Comparison of ENCODE assay signal across 17 mouse cellular contexts in the genomic region with DNA sequence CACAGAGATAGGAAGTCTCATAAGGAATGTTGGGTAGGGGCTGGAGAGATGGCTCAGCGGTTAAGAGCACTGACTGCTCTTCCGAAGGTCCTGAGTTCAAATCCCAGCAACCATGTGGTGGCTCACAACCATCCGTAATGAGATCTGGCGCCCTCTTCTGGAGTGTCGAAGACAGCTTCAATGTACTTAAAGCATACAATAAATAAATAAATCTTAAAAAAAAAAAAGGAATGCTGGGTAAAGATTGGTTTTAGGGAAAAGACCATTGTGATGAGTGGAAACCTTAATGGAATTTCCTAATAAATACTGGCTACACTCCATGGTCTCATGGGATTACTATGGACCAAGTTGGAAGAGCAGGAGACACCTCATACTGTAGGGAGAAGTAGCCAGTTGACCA. TPM values are rescaled to one million over a fixed set of nuclear protein-coding genes. Genes with fewer than 3 reads are reported as not detected.
DNase-seq lines count a peak whose midpoint lies in the region; ATAC-seq and TF ChIP-seq lines count a peak whose summit lies in the region.
"Not testable (repeated sequence)": the region's sequence is repeated elsewhere in the genome, so short reads cannot be mapped to it uniquely, and the experiment has no call there.
"Had no signal": no experiment of that assay in that cellular context is flagged by ENCODE, and none has a peak within 500 bp of the region (broad histone marks: within the 10 kb centered on the region; RNA-seq: fewer than 3 reads in every experiment).

No protein-coding gene starts in this region.

- not testable (repeated sequence) for H3K4me1 ChIP-seq in E14TG2a.4 (replicated peaks; ENCODE audit: low read depth, low read length); heart, adult 2 months (ENCODE audit: control insufficient read depth, insufficient read depth, low read length); kidney, adult 2 months (ENCODE audit: control insufficient read depth, insufficient read depth, low read length); liver, adult 2 months (ENCODE audit: control insufficient read depth, insufficient read depth, low read length); midbrain, embryonic 11.5 days (ENCODE audit: control insufficient read depth, insufficient read depth, low read length)

- intact Hi-C loops in heart, adult 2 months (cut with DNase I), result not testable (repeated sequence)

- TF ChIP-seq POLR2A in heart, adult 2 months (IDR thresholded peaks at IDR 0.05; ENCODE audit: insufficient read depth, low read depth, low read length); kidney, adult 2 months (IDR thresholded peaks at IDR 0.05; ENCODE audit: low read depth, low read length); liver, adult 2 months (IDR thresholded peaks at IDR 0.05; ENCODE audit: extremely low read depth, insufficient read depth, low read length): not testable (repeated sequence)

- 95% methylated on average over 5 of the region's 5 CpGs for WGBS in heart, adult 2 months
- 98% methylated on average over 5 of the region's 5 CpGs for WGBS in kidney, adult 2 months
- over 99% methylated on average over 5 of the region's 5 CpGs for WGBS in liver, adult 2 months
- 92% methylated on average over 5 of the region's 5 CpGs for WGBS in midbrain, embryonic 11.5 days

- H3K36me3 ChIP-seq in E14TG2a.4 (ENCODE audit: insufficient read depth, low read length), result peaks cover 32% of the 10 kb centered on the region
- H3K36me3 ChIP-seq in heart, adult 2 months (ENCODE audit: control insufficient read depth, insufficient read depth, low read length); kidney, adult 2 months (ENCODE audit: control insufficient read depth, insufficient read depth, low read length); liver, adult 2 months (ENCODE audit: control insufficient read depth, insufficient read depth, low read length); midbrain, embryonic 11.5 days (ENCODE audit: control insufficient read depth, insufficient read depth, low read length): not testable (repeated sequence)

- H3K4me2 ChIP-seq in midbrain, embryonic 11.5 days, result not testable (repeated sequence)

- not testable (repeated sequence) for H3K27ac ChIP-seq in heart, adult 2 months; kidney, adult 2 months (ENCODE audit: insufficient read depth, low read depth, low read length); liver, adult 2 months (replicated peaks; ENCODE audit: insufficient read depth, low read depth, low read length); midbrain, embryonic 11.5 days (ENCODE audit: low read depth, low read length)

- not testable (repeated sequence) for H3K9ac ChIP-seq in heart, adult 2 months (ENCODE audit: low read depth, low read length); liver, adult 2 months (ENCODE audit: low read depth, low read length); midbrain, embryonic 11.5 days (ENCODE audit: low read length)

- H3K27me3 ChIP-seq in E14TG2a.4 (ENCODE audit: insufficient read depth, low read length); heart, adult 2 months (ENCODE audit: control insufficient read depth, insufficient read depth, low read length); kidney, adult 2 months (replicated peaks; ENCODE audit: control insufficient read depth, insufficient read depth, low read length); liver, adult 2 months (ENCODE audit: control insufficient read depth, insufficient read depth, low read length); midbrain, embryonic 11.5 days (ENCODE audit: control insufficient read depth, insufficient read depth, low read length): not testable (repeated sequence)

- ATAC-seq in midbrain, embryonic 11.5 days (ENCODE audit: low FRiP score), result not testable (repeated sequence)

- not testable (repeated sequence) for H3K79me2 ChIP-seq in heart, adult 2 months (replicated peaks; ENCODE audit: control insufficient read depth, insufficient read depth, low read length); liver, adult 2 months (ENCODE audit: control insufficient read depth, insufficient read depth, low read length)

- H3K9me3 ChIP-seq in E14TG2a.4 (ENCODE audit: low read length); midbrain, embryonic 11.5 days (ENCODE audit: control insufficient read depth, low read length): not testable (repeated sequence)

- TF ChIP-seq CTCF in E14TG2a.4 (conservative IDR thresholded peaks at IDR 0.05; ENCODE audit: low read length), result peak; percentile 13; the same call in 1 of the 2 replicates
- peak; percentile 55 for TF ChIP-seq CTCF in heart, adult 2 months (IDR thresholded peaks at IDR 0.05)
- 0 out of 2 replicates have a peak, but pooled peaks have one; percentile 9 for TF ChIP-seq CTCF in kidney, adult 2 months (conservative IDR thresholded peaks at IDR 0.05; ENCODE audit: insufficient read depth, insufficient read length, low read depth, low read length)
- 0 out of 2 replicates have a peak, but pooled peaks have one; percentile 2 for TF ChIP-seq CTCF in liver, adult 2 months (IDR thresholded peaks at IDR 0.05; ENCODE audit: low read depth, low read length)

- H3K4me3 ChIP-seq in E14TG2a.4 (replicated peaks; ENCODE audit: low read length); heart, adult 2 months; kidney, adult 2 months (ENCODE audit: insufficient read depth, low read depth, low read length); liver, adult 2 months (ENCODE audit: insufficient read depth, low read depth, low read length); midbrain, embryonic 11.5 days (ENCODE audit: low read depth, low read length): not testable (repeated sequence)

- DNase-seq in heart, adult 2 months; kidney, adult 2 months; liver, adult 2 months (ENCODE audit: extremely low read depth, low read depth, low spot score): not testable (repeated sequence)
- peak; percentile 76 for DNase-seq in midbrain, embryonic 11.5 days (ENCODE audit: low spot score, missing footprints)
- peak; percentile 31 for DNase-seq in thymus, postnatal 14 days

- TF ChIP-seq EP300 in heart, adult 2 months (IDR thresholded peaks at IDR 0.05; ENCODE audit: insufficient read depth, low read depth, low read length), result not testable (repeated sequence)

RNA-seq across cellular contexts. Expression of a gene that starts 25.4 kb away (rescaled TPM):
- total RNA-seq in heart, adult 2 months (2021), result 10 to 100 TPM; 86.2 to 99.2 TPM
- 33.2 and 63.7 TPM in 2 replicates for polyA plus RNA-seq in heart, adult 2 months (2012; rRNA removed)
- 28.8 and 43.7 TPM in 2 replicates for polyA plus RNA-seq in kidney, adult 2 months (2012; rRNA removed)
- 57.8 and 67.9 TPM in 2 replicates for total RNA-seq in liver, adult 2 months (2014; rRNA removed)
- 19.3 and 29.3 TPM in 2 replicates for polyA plus RNA-seq in liver, adult 2 months (2012; rRNA removed)
- 33.8 and 37.6 TPM in 2 replicates for polyA plus RNA-seq in midbrain, embryonic 11.5 days (2014; fragmentation: Nextera tagmentation; extraction: Ambion mirVana)

RNA-seq across cellular contexts. Expression of a gene that starts 28.7 kb away (rescaled TPM):
- total RNA-seq in heart, adult 2 months (2021), result 1 to 10 TPM; 6.7 to 7.3 TPM
- 5.4 and 5.6 TPM in 2 replicates for polyA plus RNA-seq in heart, adult 2 months (2012; rRNA removed)
- polyA plus RNA-seq in kidney, adult 2 months (2012; rRNA removed), result 26.4 and 36.1 TPM in 2 replicates
- 4.4 and 5.3 TPM in 2 replicates for total RNA-seq in liver, adult 2 months (2014; rRNA removed)
- polyA plus RNA-seq in liver, adult 2 months (2012; rRNA removed), result 6.3 and 7.1 TPM in 2 replicates
- polyA plus RNA-seq in midbrain, embryonic 11.5 days (2014; fragmentation: Nextera tagmentation; extraction: Ambion mirVana), result 4.5 and 4.9 TPM in 2 replicates

RNA-seq across cellular contexts. Expression of a gene that starts 43.0 kb away (rescaled TPM):
- 1 to 10 TPM; 7.1 to 7.8 TPM for total RNA-seq in heart, adult 2 months (2021)
- 4.7 and 8.7 TPM in 2 replicates for polyA plus RNA-seq in heart, adult 2 months (2012; rRNA removed)
- polyA plus RNA-seq in kidney, adult 2 months (2012; rRNA removed), result 4.8 and 6.0 TPM in 2 replicates
- total RNA-seq in liver, adult 2 months (2014; rRNA removed), result 4.8 TPM in 2 replicates
- 2.9 and 3.9 TPM in 2 replicates for polyA plus RNA-seq in liver, adult 2 months (2012; rRNA removed)
- 15.3 and 16.2 TPM in 2 replicates for polyA plus RNA-seq in midbrain, embryonic 11.5 days (2014; fragmentation: Nextera tagmentation; extraction: Ambion mirVana)

RNA-seq across cellular contexts. Expression of a gene that starts 59.7 kb away (rescaled TPM):
- not detected for total RNA-seq in heart, adult 2 months (2021)
- polyA plus RNA-seq in heart, adult 2 months (2012; rRNA removed), result 0.12 TPM in 1 of 2 replicates, not detected in the other
- polyA plus RNA-seq in kidney, adult 2 months (2012; rRNA removed), result 0.27 and 0.29 TPM in 2 replicates
- 106 and 193 TPM in 2 replicates for total RNA-seq in liver, adult 2 months (2014; rRNA removed)
- 85.1 and 113 TPM in 2 replicates for polyA plus RNA-seq in liver, adult 2 months (2012; rRNA removed)
- not detected in 2 replicates for polyA plus RNA-seq in midbrain, embryonic 11.5 days (2014; fragmentation: Nextera tagmentation; extraction: Ambion mirVana)
- total RNA-seq: gastrocnemius, postnatal 14 days; heart, adult 8-10 months; heart, postnatal 25 days had no signal
- polyA plus RNA-seq: activated CD4-positive, CD25-positive, alpha-beta regulatory T cell, adult 4 months; CD4-positive, CD25-positive, alpha-beta regulatory T cell, adult 4 months; cortical plate, adult 2 months; forebrain, embryonic 12.5 days; frontal cortex, adult 2 months; hindbrain, embryonic 10.5 days; hindbrain, embryonic 14.5 days; Patski had no signal

Comparison
In these comparisons a context has a peak if more than half of its experiments do, and no peak if none do; other contexts are left out.
1. CTCF ChIP-seq: peak in every context shown above with its lines; median percentile 55 in heart, adult 2 months; 13 in E14TG2a.4; 9 in kidney, adult 2 months; 2 in liver, adult 2 months.